Mouse (Mus musculus) embryonic fibroblast, embryonic 13.5 days (primary cell): ENCODE measurements around the gene Dynll1. TPM values are rescaled to one million over a fixed set of nuclear protein-coding genes. Genes with fewer than 3 reads are reported as not detected.

Experiments used
- H3K27ac ChIP-seq: 2 replicates; pipeline ENCODE4 v1.5.1; 2012; ENCODE audit warnings: low read length, control low read depth, inconsistent platforms; ENCODE audit not compliant: insufficient read depth
- H3K4me1 ChIP-seq: 2 replicates; pipeline ENCODE4 v1.6.1; 2011; ENCODE audit warnings: low read length; ENCODE audit not compliant: control insufficient read depth, insufficient read depth
- H3K4me3 ChIP-seq: 2 replicates; pipeline ENCODE4 v1.5.1; 2011; ENCODE audit warnings: mild to moderate bottlenecking, control low read depth, low read length; ENCODE audit not compliant: insufficient read depth
- CTCF ChIP-seq: IDR thresholded peaks from 2 replicates; pipeline ENCODE4 v1.5.1; 2011; ENCODE audit warnings: mild to moderate bottlenecking, control low read depth, low read length, moderate library complexity, borderline replicate concordance; ENCODE audit not compliant: insufficient read depth
- POLR2A ChIP-seq: IDR thresholded peaks from 2 replicates; pipeline ENCODE4 v1.6.1; 2011; ENCODE audit warnings: low read depth, mild to moderate bottlenecking, control low read depth, low read length, moderate library complexity
- polyA plus RNA-seq: library from polyadenylated mRNA; stranded (reverse); fragments of >200 nt; gene quantifications from 2 replicates; pipeline ENCODE4 v1.2.4, GENCODE M21; 2011; ENCODE audit warnings: low read depth; ENCODE audit not compliant: missing spikeins, insufficient read length

The Dynll1 gene
- polyA plus RNA-seq, 1 experiment, result 572 TPM

- Histone ChIP-seq H3K4me1 (no peaks in the 10 kb centered on the region), H3K27ac (0 out of 2 replicates have a peak overlapping the region, but pooled peaks have one; percentile 1), H3K4me3 (peak overlapping the region; percentile 77)
- TF ChIP-seq CTCF (no peak), POLR2A (no peak)
Observed at GRCm38 (mm10) chr5:115327610-115328548, 27.1 kb upstream of the Dynll1 start.

- Histone ChIP-seq H3K4me3 (peak within 1 kb of the TSS; percentile 84), H3K4me1 (no peaks in the 10 kb centered on the region), H3K27ac (peak within 1 kb of the TSS; percentile 54)
- TF ChIP-seq CTCF, result no peak
- TF ChIP-seq POLR2A, result peak; percentile 87
Observed at GRCm38 (mm10) chr5:115326875-115327609, 26.2 kb upstream of the Dynll1 start, which contains the start of gene Srsf9. Gene Srsf9, plus strand, starts transcription at chr5:115327177.

- Histone ChIP-seq H3K27ac (peak overlapping the region; percentile 14), H3K4me3 (peak overlapping the region; percentile 84), H3K4me1 (no peaks in the 10 kb centered on the region)
- TF ChIP-seq CTCF, result no peak
- TF ChIP-seq POLR2A, result no peak
Observed at GRCm38 (mm10) chr5:115326256-115326831, 25.5 kb upstream of the Dynll1 start.

GRCm38 (mm10) chr5:115319004-115319940 lies 18.5 kb upstream of the Dynll1 start:
- Histone ChIP-seq H3K4me1 (peaks cover 2% of the 10 kb centered on the region; the same call in 1 of the 2 replicates), H3K4me3 (peak overlapping the region; percentile 48), H3K27ac (peak overlapping the region; percentile 96)
- TF ChIP-seq CTCF (no peak), POLR2A (peak; percentile 56)

- H3K4me3 ChIP-seq, result no peak overlapping the region
- no peak overlapping the region for H3K27ac ChIP-seq
- H3K4me1 ChIP-seq, result peaks cover 2% of the 10 kb centered on the region; the same call in 1 of the 2 replicates
- TF ChIP-seq POLR2A, result no peak
- TF ChIP-seq CTCF, result no peak
Observed at GRCm38 (mm10) chr5:115317645-115318328, 17.0 kb upstream of the Dynll1 start.

- H3K27ac ChIP-seq, result no peak overlapping the region
- no peak for TF ChIP-seq CTCF
- no peak; the same call in 1 of the 2 replicates for TF ChIP-seq POLR2A
- peaks cover 2% of the 10 kb centered on the region; the same call in 1 of the 2 replicates for H3K4me1 ChIP-seq
- H3K4me3 ChIP-seq, result no peak overlapping the region
Observed at GRCm38 (mm10) chr5:115316968-115317644, 16.3 kb upstream of the Dynll1 start.

- no peak overlapping the region for H3K27ac ChIP-seq
- H3K4me3 ChIP-seq, result no peak overlapping the region
- TF ChIP-seq POLR2A (no peak), CTCF (no peak)
- H3K4me1 ChIP-seq, result peaks cover 2% of the 10 kb centered on the region; the same call in 1 of the 2 replicates
Observed at GRCm38 (mm10) chr5:115313668-115313943, 12.8 kb upstream of the Dynll1 start.
